Mouse (Mus musculus): ENCODE results near the gene Pdlim5. TPM values are rescaled to one million over a fixed set of nuclear protein-coding genes. Genes with fewer than 3 reads are reported as not detected.
"Not testable (repeated sequence)": the region's sequence is repeated elsewhere in the genome, so short reads cannot be mapped to it uniquely, and the experiment has no call there.

Pdlim5 gene
- total RNA-seq, 2 experiments from 2014 or later: 4.4 to 6.5 TPM

DNA sequence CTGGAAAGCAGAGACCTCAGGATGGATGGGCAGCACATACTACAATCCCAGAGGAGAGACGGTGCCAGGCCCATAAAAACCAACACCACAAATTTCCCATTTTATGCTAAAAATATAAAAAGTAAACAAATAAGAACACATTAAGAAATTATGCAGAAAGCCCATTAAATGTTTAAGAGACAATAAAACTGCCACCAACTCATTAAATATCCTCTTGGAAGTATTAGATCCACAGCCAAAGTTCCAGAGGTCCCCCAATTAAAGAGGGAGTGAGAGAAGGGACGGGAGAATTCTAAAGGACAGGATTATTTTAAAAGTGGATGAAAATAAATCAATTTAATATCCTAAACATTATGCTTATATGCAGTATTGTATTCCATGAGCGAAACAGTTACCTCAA lies 183.3 kb downstream of the Pdlim5 start:
- no peak for ATAC-seq (replicated peaks; ENCODE audit: low FRiP score, poor library complexity, severe bottlenecking)

DNA sequence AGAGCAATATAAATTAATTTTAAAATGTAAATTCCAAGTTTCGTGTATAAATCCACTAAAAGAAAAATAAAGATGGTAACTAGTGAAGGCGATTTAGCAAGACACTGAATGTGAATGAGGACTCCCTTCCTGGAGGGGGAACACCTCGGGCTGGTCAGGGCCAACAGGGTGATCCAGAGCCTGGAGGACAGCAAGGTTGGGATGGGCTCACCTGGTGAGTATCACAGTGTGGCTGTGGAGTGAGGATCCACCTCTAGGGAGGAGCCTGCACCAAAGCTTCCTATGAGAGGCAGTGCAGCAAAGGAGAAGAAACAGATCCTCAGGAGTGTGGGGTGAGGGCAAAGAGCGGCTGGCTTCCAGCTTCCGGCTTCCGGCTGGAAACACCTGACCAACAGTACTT lies 185.5 kb downstream of the Pdlim5 start:
- no peak for ATAC-seq (replicated peaks; ENCODE audit: low FRiP score, poor library complexity, severe bottlenecking)

DNA sequence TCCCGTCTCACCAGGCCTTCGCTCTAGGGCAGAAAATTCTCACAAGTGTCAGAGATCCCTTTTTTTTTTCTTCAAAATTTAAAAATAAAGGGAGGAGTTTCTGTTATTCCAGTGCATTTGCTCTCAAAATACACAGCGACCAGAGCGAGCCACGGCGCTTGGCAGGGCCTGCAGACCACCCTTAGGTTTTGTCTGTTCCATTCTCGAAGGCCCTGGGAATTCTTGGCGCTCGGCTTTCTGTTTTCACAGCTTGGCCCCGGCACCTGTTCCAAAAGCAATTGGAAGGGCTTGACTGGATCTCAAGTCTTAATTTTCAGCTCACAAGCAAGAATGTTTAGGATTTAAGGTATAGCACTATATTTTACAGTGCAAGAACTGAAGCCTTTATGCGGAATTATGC lies 186.4 kb downstream of the Pdlim5 start:
- ATAC-seq (replicated peaks; ENCODE audit: low FRiP score, poor library complexity, severe bottlenecking): no peak

DNA sequence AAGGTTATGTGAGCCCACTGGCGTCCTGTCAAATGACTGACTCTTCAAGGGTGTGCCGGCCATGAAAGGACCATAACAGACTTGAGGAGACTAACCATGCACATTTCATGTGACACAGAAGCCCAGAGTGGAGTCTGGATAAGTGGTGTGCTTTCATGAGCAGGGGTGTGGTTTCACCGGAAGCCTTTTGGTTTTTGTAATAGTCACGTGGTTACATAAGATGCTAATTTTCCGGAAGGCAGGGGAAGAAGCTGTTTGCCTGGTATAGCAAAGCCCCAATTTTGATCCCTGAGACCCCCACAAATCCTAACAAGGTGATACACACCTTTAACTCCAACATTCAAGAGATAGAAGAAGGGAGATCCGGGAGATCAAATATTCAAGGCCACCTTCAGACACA lies 188.0 kb downstream of the Pdlim5 start:
- no peak for ATAC-seq (replicated peaks; ENCODE audit: low FRiP score, poor library complexity, severe bottlenecking)

DNA sequence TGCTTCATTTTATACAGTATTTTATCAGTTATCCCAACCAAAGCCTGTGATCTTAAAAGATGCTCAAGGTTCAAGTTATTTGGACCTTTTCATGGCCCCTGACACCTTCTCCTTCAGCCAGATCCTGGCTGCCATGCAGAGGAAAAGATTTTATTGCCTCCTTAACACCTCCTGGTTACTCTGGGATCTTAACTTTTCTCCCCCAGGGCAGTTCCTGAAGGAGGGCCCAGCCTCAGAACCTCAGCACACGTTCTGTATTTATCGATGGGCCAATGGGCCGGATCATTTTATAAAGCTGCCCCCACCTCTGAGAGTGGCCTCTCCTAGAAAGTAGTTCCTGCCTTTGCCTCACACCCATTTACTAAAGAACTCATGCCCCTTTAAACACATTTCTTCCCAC lies 189.2 kb downstream of the Pdlim5 start:
- no peak for ATAC-seq (replicated peaks; ENCODE audit: low FRiP score, poor library complexity, severe bottlenecking)

DNA sequence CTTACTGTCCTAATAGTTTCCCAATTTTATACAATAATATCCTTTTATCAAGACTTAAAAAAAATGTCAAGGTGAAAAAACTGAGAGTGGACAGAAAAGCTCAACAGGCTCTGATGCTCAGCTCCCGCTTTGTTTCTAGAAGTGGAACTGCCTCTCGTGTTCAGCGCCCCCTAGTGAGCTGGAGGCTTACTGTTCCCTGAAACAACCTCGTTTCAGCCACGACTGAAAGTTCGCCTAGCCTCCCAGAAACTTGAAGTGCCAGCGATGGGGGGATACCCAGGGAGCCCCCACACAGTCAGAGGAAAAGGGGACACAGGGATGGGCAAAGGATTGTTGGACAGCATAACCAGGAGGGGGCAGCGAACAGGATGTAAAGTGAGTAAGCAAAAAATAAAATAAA lies 199.4 kb downstream of the Pdlim5 start:
- ATAC-seq (replicated peaks; ENCODE audit: low FRiP score, poor library complexity, severe bottlenecking): no peak

DNA sequence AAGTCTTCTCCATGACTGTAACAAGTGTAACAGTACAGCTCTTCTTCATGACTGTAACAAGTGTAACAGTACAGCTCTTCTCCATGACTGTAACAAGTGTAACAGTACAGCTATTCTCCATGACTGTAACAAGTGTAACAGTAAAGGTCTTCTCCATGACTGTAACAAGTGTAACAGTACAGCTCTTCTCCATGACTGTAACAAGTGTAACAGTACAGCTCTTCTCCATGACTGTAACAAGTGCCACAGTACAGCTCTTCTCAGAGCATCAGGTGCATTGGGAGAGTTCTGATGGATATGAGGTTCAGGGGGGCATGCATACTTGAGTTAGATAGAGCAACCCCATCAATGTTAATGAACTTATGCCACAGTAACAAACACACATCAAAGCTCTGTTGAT lies 203.9 kb downstream of the Pdlim5 start:
- not testable (repeated sequence) for ATAC-seq (replicated peaks; ENCODE audit: low FRiP score, poor library complexity, severe bottlenecking)

Other genes with a start within 250 kb of the Pdlim5 start
- gene Bmpr1b, start 226.3 kb downstream of the Pdlim5 start, total RNA-seq (2015; ENCODE audit: low replicate concordance): not detected in 2 replicates
- not detected in 2 replicates for gene Bmpr1b, start 226.3 kb downstream of the Pdlim5 start, total RNA-seq (2017; ENCODE audit: low replicate concordance)
- gene Gbp5, start 98.3 kb upstream of the Pdlim5 start, total RNA-seq (2015; ENCODE audit: low replicate concordance): not detected in 2 replicates
- gene Gbp5, start 98.3 kb upstream of the Pdlim5 start, total RNA-seq (2017; ENCODE audit: low replicate concordance): 0.56 and 0.85 TPM in 2 replicates
- 12.1 and 18.2 TPM in 2 replicates for gene Gbp7, start 134.6 kb upstream of the Pdlim5 start, total RNA-seq (2015; ENCODE audit: low replicate concordance)
- 10.6 and 13.0 TPM in 2 replicates for gene Gbp7, start 134.6 kb upstream of the Pdlim5 start, total RNA-seq (2017; ENCODE audit: low replicate concordance)
- 0.42 and 6.0 TPM in 2 replicates for gene Gbp3, start 164.3 kb upstream of the Pdlim5 start, total RNA-seq (2015; ENCODE audit: low replicate concordance)
- gene Gbp3, start 164.3 kb upstream of the Pdlim5 start, total RNA-seq (2017; ENCODE audit: low replicate concordance): 2.2 and 10.2 TPM in 2 replicates
- gene Gbp2b, start 199.2 kb upstream of the Pdlim5 start, total RNA-seq (2015; ENCODE audit: low replicate concordance): not detected in 2 replicates
- 0.60 TPM in 1 of 2 replicates, not detected in the other for gene Gbp2b, start 199.2 kb upstream of the Pdlim5 start, total RNA-seq (2017; ENCODE audit: low replicate concordance)
- gene Gbp2, start 224.9 kb upstream of the Pdlim5 start, total RNA-seq (2015; ENCODE audit: low replicate concordance): 2.7 and 3.1 TPM in 2 replicates
- gene Gbp2, start 224.9 kb upstream of the Pdlim5 start, total RNA-seq (2017; ENCODE audit: low replicate concordance): 2.2 and 4.3 TPM in 2 replicates